Mouse (Mus musculus) T-helper 2 cell (primary cell): Measurements from ENCODE around the gene Clcn2.
"Not testable (repeated sequence)": the region's sequence is repeated elsewhere in the genome, so short reads cannot be mapped to it uniquely, and the experiment has no call there.

Experiments
- in situ Hi-C: fragments of 300-600 bp; cut with MboI, MseI; formaldehyde crosslinking; loops from one replicate; pipeline ENCODE4 v1.15.1; 2025; ENCODE audit warnings: high pct_unique_total_duplicates

The Clcn2 gene

DNA sequence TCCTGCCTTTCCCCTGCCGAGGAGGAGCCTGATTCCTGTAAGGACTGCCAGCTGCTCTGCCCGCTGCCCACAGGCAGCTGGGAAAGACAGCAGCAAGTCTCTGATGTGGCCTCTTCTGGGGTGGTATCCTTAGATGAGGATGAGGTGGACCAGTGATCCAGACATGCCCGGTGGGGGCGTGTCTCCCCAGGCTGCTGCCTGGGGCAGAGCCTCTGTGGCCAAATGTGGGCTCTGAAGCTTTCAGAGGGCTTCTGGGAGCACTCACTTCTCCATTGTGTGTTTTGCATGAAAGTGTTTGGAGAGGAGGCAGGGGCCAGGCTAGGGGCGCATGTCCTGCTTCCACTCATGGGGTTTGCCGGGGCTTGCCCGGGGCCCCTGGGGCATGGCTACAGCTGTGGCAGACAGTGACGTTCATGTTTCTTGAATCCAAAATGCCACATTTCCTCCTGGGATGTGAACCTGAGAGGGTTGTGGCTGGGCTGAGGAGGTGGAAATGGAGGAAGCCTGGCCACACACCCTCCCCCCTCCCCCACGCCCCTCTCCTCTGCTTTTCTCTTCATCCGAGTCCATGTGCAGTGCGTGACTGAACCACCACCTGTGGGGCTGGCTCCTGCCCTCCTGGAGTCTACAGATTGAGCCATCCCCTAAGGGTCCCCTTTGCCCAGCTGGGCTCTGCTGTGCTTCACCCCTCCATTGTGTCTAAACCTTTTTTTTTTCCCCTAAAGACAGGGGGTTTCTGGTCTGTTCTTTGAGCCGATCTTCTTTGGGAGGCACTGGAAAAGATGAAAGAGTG lies 15.6 kb downstream of the Clcn2 start:
- in situ Hi-C loops = no loop called here

DNA sequence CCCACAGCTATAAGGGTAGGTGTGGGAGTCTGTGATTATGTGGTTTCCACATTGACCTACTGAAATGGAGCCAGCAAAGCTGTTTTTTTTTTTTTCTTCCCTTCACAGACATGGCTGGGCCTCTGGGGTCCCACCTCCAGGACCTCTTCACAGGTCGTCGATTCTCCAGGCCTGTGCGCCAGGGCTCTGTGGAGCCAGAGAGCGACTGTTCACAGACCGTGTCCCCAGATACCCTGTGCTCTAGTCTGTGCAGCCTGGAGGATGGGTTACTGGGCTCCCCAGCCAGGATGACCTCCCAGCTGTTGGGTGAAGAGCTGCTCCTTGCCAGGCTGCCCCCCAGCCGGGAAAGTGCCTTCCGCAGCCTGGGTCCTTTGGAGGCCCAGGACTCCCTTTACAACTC lies 16.2 kb downstream of the Clcn2 start:
- in situ Hi-C loops = no loop called here

- in situ Hi-C loops = no loop called here
Measured at GRCm38 (mm10) chr16:20700036-20700435, 17.5 kb downstream of the Clcn2 start.

- in situ Hi-C loops = no loop called here
Measured at GRCm38 (mm10) chr16:20699266-20699665, 18.3 kb downstream of the Clcn2 start.

- in situ Hi-C loops = no loop called here
Measured at GRCm38 (mm10) chr16:20695622-20696323, 21.8 kb downstream of the Clcn2 start.

- in situ Hi-C loops = no loop called here
Measured at GRCm38 (mm10) chr16:20694781-20695180, 22.8 kb downstream of the Clcn2 start.

DNA sequence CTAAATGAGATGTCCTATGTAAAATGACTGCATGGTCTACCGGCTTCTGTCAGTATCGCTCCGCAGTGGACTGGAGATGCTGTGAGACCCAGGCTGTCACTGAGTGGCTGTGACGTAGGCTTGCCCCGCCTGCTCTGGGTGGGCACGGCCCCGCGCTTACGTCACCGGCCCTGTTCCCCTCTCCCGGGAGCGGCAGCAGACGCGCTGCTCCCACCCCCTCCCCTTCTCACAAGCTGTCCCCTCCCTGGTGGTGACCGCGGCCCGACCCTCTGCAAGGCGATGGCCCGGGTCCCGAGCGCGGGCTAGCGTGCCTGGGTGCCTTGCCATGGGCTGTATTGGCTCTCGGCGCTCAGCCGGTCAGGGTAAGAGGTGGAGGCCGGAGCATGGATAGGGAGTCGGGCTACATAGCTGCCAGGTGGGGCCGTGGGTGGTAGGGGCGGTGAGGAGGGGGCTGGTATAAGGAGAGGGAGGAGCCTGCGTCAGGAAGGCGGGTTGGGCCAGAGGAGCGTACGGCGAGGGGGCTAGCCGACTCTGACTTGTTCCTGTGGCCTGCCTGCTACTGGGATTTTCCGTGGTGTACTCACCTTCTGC lies 24.3 kb downstream of the Clcn2 start, which contains the start of gene Fam131a:
Fam131a (plus strand) TSS at position 131 of the 591 bp plus-strand sequence.
- in situ Hi-C loops = no loop called here

- in situ Hi-C loops = no loop called here
Measured at GRCm38 (mm10) chr16:20692241-20692965, 25.1 kb downstream of the Clcn2 start.

DNA sequence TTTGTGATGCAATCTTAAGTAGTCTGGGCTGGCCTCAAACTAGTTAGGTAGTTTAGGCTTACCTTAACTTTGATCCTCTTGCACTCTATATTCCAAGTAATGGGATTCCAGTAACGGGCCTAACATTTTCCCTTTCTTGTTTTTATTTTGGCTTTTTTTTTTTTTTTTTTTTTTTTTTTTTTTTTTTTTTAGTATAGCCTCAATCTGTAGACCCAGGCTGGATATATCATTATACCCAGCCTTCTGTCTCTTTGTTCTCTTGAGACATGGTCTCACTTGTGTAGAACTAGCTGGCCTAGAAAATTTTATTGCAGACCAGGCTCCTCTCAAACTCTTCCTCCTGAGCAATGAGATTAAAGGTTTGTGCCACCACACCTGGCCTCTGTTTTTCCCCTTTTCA lies 25.9 kb downstream of the Clcn2 start:
- in situ Hi-C loops = no loop called here

- in situ Hi-C loops = no loop called here
Measured at GRCm38 (mm10) chr16:20690774-20691173, 26.8 kb downstream of the Clcn2 start.

DNA sequence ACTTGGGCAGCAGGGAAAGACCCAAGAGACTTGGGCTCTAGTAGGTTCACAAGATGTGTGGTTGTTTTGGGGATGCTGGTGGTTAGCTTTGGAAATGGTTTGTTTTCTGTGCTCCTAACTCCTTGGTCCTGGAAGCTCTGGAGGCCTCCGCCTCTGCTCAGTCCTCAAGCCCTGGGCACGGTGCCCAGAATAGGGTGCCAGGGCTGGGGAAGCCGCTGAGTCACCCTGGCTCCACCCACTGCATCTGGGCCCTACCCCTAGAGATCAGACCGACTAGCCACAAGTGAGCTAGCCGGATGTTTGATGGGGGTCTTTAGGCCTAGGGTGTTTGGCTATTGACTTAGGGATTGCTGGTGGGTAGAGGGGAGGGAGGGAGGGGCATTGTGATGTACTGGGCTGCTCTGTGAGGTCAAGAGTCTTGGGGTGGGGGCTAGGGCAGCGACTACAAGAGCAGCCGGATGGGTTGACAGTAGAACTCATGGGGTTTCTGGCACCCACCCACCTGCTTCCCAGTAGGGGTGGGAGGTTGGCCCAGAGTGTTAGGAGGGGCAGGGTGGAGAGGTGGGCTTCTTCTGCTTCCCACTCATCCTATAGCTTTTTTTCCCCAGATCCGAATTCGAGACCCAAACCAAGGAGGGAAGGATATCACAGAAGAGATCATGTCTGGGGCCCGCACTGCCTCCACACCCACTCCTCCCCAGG lies 39.4 kb downstream of the Clcn2 start:
- in situ Hi-C loops = loop anchor here (5.0 kb wide), 1 partner anchor 39 kb away; the partner anchor contains the start of genes Clcn2 and Polr2h

- in situ Hi-C loops = loop anchor here (5.0 kb wide), 1 partner anchor 40 kb away; the partner anchor contains the start of genes Clcn2 and Polr2h
Measured at GRCm38 (mm10) chr16:20677380-20677779, 40.2 kb downstream of the Clcn2 start.

GRCm38 (mm10) chr16:20676702-20677101 lies 40.8 kb downstream of the Clcn2 start:
- in situ Hi-C loops = loop anchor here (5.0 kb wide), 1 partner anchor 41 kb away; the partner anchor contains the start of genes Clcn2 and Polr2h

GRCm38 (mm10) chr16:20675213-20675612 lies 42.3 kb downstream of the Clcn2 start:
- in situ Hi-C loops = loop anchor here (5.0 kb wide), 1 partner anchor 42 kb away; the partner anchor contains the start of genes Clcn2 and Polr2h

DNA sequence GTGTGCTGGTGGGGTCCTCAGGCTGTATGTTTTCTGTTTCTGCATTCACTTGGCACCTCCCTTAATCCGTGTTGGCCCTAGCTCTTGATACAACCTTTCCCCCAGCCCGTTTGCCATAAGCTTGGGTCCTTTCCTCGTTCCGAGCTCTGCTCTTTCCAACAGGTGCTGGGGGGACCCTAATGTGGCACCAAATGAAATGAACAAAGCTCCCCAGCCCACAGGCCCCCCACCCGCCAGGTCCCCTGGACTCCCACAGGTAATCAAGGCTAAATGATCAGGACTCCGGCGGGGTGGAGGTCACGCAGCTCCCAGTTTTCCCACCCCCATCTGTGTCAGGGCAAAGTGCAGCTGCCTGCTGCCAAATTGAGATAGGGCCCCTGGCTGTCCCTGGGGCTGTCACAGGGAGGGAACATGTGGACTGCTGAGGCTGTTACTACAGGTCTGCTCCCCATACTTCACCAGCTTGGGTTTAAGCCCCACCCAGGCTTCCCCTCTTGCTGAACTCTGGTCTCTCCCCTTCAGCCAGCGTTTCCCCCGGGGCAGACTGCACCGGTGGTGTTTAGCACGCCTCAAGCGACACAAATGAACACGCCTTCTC lies 43.7 kb downstream of the Clcn2 start:
- in situ Hi-C loops = no loop called here

DNA sequence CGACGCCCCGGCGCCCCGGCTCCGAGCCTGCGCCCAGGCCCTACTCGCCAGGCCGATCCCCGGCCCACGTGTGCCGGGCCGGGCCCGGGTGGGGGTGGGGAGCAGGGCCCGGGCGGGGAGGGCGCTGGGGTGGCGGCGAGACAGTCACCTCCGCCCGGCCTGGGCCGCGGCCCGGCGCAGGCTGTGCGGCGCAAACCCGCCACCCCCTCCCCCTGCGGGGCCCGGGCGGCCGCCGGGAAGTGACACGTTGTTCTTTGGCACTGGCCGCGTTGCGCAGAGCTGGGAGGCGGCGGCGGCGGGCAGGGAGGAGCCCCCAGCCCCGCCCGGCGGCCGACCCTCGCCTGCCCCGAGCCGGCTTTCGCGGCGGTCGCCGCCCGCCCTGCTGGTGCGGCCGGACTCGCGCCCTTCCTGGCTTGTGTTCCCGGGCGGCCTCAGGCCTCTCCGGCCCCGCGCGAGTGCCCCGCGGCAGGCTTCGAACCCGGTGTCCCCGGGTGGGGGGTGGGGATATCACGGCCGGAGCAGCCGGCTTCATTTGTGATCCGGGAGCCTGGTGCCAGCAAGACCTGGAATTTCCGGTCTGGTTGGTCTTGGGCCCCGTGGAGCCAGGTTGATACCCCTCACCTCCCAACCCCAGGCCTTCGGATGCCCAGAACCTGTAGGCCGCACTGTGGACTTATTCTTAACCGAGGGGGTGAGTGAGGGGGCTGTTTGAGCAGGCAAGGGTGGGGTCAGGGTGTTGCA lies 44.4 kb downstream of the Clcn2 start:
- in situ Hi-C loops = no loop called here

DNA sequence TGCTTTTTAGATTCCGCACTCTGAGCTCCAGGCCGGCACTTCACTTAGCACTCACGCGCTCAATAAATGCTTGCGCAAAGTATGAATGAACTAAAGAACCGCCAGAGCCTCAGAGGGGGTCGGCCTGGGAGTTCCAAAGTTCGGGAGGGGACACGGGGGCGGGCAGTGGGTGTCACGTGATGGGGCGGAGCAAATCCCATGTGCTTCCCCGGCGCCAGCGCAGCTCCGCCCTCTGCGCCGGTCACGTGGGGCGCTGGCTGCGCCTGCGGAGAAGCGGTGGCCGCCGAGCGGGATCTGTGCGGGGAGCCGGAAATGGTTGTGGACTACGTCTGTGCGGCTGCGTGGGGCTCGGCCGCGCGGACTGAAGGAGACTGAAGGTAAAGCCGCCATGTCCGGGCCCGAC lies 45.0 kb downstream of the Clcn2 start:
- in situ Hi-C loops = no loop called here

DNA sequence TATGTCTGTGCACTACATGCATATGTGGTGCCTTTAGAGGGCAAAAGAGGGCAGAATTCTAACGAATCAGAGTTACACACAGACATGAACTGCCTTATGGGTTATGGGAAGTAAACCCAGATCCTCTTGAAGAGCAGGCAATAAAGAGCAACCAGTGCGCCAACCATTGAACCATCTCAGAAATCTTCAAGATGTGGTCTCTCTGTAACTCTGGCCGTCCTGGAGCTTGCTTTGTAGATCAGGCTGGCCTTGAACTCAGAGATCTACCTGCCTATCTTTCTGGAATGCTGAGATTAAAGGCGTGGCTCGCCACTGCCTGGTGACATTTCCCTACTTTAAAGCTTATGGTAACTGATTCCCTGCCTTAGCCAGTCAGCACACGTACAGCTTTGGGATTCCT lies 45.7 kb downstream of the Clcn2 start:
- in situ Hi-C loops = no loop called here

- in situ Hi-C loops = no loop called here
Measured at GRCm38 (mm10) chr16:20670291-20670690, 47.3 kb downstream of the Clcn2 start.

DNA sequence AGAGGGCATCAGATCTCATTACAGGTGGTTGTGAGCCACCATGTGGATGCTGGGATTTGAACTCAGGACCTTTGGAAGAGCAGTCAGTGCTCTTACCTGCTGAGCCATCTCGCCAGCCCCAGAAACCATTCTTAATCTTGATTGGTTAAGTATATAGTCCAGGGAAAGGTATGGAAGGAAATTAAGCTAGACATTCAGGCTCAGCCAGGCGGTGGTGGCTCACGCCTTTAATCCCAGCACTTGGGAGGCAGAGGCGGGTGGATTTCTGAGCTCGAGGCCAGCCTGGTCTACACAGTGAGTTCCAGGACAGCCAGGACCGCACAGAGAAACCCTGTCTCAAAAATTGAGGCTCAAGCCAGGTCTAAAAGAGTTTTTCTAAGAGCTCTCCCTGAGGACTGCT lies 49.5 kb downstream of the Clcn2 start, which contains the start of gene Eif4g1:
Eif4g1 (plus strand) TSS at position 301 of the 400 bp plus-strand sequence.
- in situ Hi-C loops = not testable (repeated sequence)
